Mouse (Mus musculus) forebrain, embryonic 15.5 days (tissue): ENCODE measurements around the gene Gm9844. TPM values are rescaled to one million over a fixed set of nuclear protein-coding genes. Genes with fewer than 3 reads are reported as not detected.

Source experiments
- ATAC-seq: fragments of 200-750 bp; cut with Nextera tagmentation; replicated peaks from 2 replicates; pipeline ENCODE4 v1.8.0; 2017; ENCODE audit warnings: mild to moderate bottlenecking, moderate TSS enrichment, moderate library complexity
- H3K27ac ChIP-seq: fragments of 300-500 bp; sonication (generic); replicated peaks from 2 replicates; pipeline ENCODE4 v1.5.1; 2015; ENCODE audit warnings: mild to moderate bottlenecking, inconsistent platforms
- H3K27me3 ChIP-seq: fragments of 300-500 bp; sonication (generic); 2 replicates; pipeline ENCODE4 v1.6.1; 2015; ENCODE audit warnings: inconsistent platforms
- H3K36me3 ChIP-seq: fragments of 300-500 bp; sonication (generic); 2 replicates; pipeline ENCODE4 v1.6.1; 2015; ENCODE audit warnings: mild to moderate bottlenecking, inconsistent platforms
- H3K4me1 ChIP-seq: fragments of 300-500 bp; sonication (generic); 2 replicates; pipeline ENCODE4 v1.6.1; 2015; ENCODE audit warnings: inconsistent platforms
- H3K4me2 ChIP-seq: fragments of 300-500 bp; sonication (generic); replicated peaks from 2 replicates; pipeline ENCODE4 v1.6.1; 2015; ENCODE audit warnings: mild to moderate bottlenecking, inconsistent platforms
- H3K4me3 ChIP-seq: fragments of 300-500 bp; sonication (generic); 2 replicates; pipeline ENCODE4 v1.5.1; 2015; ENCODE audit warnings: mild to moderate bottlenecking, inconsistent platforms
- H3K9ac ChIP-seq: fragments of 300-500 bp; sonication (generic); replicated peaks from 2 replicates; pipeline ENCODE4 v1.6.1; 2015; ENCODE audit warnings: mild to moderate bottlenecking, inconsistent platforms
- H3K9me3 ChIP-seq: fragments of 300-500 bp; sonication (generic); 2 replicates; pipeline ENCODE4 v1.6.1; 2016; ENCODE audit warnings: inconsistent platforms
- WGBS: fragments of 180-500 bp; shearing (Covaris S2); methylation state at CpG from one replicate; pipeline ENCODE4 v1.1.7; 2015; ENCODE audit warnings: mixed read lengths; 5-methylcytosine and 5-hydroxymethylcytosine counted together
- polyA plus RNA-seq: library from polyadenylated mRNA; unstranded; fragments of >200 nt; fragmentation: Nextera tagmentation; extraction: Ambion mirVana; gene quantifications from 2 replicates; pipeline ENCODE4 v1.2.1, GENCODE M21; 2015

Gene Gm9844
- polyA plus RNA-seq, 1 experiment from 2014 or later: 27.2 TPM

- Histone ChIP-seq H3K4me1 (peaks cover 1% of the 10 kb centered on the region), H3K27ac (no peak overlapping the region), H3K27me3 (no peaks in the 10 kb centered on the region), H3K36me3 (no peaks in the 10 kb centered on the region), H3K4me2 (no peak overlapping the region), H3K9me3 (no peaks in the 10 kb centered on the region), H3K4me3 (no peak overlapping the region), H3K9ac (no peak overlapping the region)
- ATAC-seq: no peak
- 40% methylated on average over 6 of the region's 6 CpGs for WGBS
Observed at GRCm38 (mm10) chr7:24850899-24851303, 11.1 kb upstream of the Gm9844 start.

- H3K27ac ChIP-seq: no peak overlapping the region
- no peak overlapping the region for H3K4me3 ChIP-seq
- no peak for ATAC-seq
- no peak overlapping the region for H3K9ac ChIP-seq
- H3K4me1 ChIP-seq: no peaks in the 10 kb centered on the region
- no peaks in the 10 kb centered on the region for H3K36me3 ChIP-seq
- no peaks in the 10 kb centered on the region for H3K9me3 ChIP-seq
- no peaks in the 10 kb centered on the region for H3K27me3 ChIP-seq
- WGBS: 80% methylated on average over 5 of the region's 5 CpGs
- no peak overlapping the region for H3K4me2 ChIP-seq
Observed at GRCm38 (mm10) chr7:24851596-24852325, 10.3 kb upstream of the Gm9844 start.

GRCm38 (mm10) chr7:24852557-24853232, 9.3 kb upstream of the Gm9844 start:
- no peaks in the 10 kb centered on the region for H3K36me3 ChIP-seq
- no peak overlapping the region for H3K27ac ChIP-seq
- 83% methylated on average over 8 of the region's 8 CpGs for WGBS
- no peaks in the 10 kb centered on the region for H3K4me1 ChIP-seq
- no peak overlapping the region for H3K4me3 ChIP-seq
- no peak overlapping the region for H3K4me2 ChIP-seq
- H3K9me3 ChIP-seq: no peaks in the 10 kb centered on the region
- no peak overlapping the region for H3K9ac ChIP-seq
- no peaks in the 10 kb centered on the region for H3K27me3 ChIP-seq
- no peak for ATAC-seq

- Histone ChIP-seq H3K4me2 (no peak overlapping the region), H3K4me1 (no peaks in the 10 kb centered on the region), H3K9ac (no peak overlapping the region), H3K4me3 (no peak overlapping the region), H3K27ac (no peak overlapping the region), H3K36me3 (no peaks in the 10 kb centered on the region), H3K27me3 (no peaks in the 10 kb centered on the region), H3K9me3 (no peaks in the 10 kb centered on the region)
- ATAC-seq: no peak
Observed at GRCm38 (mm10) chr7:24853233-24853563, 8.8 kb upstream of the Gm9844 start.

GRCm38 (mm10) chr7:24853695-24854094, 8.3 kb upstream of the Gm9844 start:
- Histone ChIP-seq H3K4me3 (no peak overlapping the region), H3K4me1 (no peaks in the 10 kb centered on the region), H3K9me3 (no peaks in the 10 kb centered on the region), H3K36me3 (no peaks in the 10 kb centered on the region), H3K27me3 (no peaks in the 10 kb centered on the region), H3K9ac (no peak overlapping the region), H3K27ac (no peak overlapping the region), H3K4me2 (no peak overlapping the region)
- WGBS: 35% methylated on average over 7 of the region's 7 CpGs
- ATAC-seq: no peak

- H3K36me3 ChIP-seq: no peaks in the 10 kb centered on the region
- 31% methylated on average over 6 of the region's 6 CpGs for WGBS
- no peak overlapping the region for H3K27ac ChIP-seq
Observed at GRCm38 (mm10) chr7:24856460-24857120, 5.4 kb upstream of the Gm9844 start.

GRCm38 (mm10) chr7:24859234-24859633, 2.8 kb upstream of the Gm9844 start:
- no peak for ATAC-seq
- no peak overlapping the region for H3K9ac ChIP-seq
- H3K27me3 ChIP-seq: no peaks in the 10 kb centered on the region
- no peak overlapping the region for H3K27ac ChIP-seq
- no peaks in the 10 kb centered on the region for H3K9me3 ChIP-seq
- no peaks in the 10 kb centered on the region for H3K36me3 ChIP-seq
- 79% methylated on average over 5 of the region's 5 CpGs for whole genome bisulfite sequencing
- no peak overlapping the region for H3K4me3 ChIP-seq
- H3K4me2 ChIP-seq: no peak overlapping the region
- H3K4me1 ChIP-seq: no peaks in the 10 kb centered on the region

More at GRCm38 (mm10) chr7:24856460-24857120, 5.4 kb upstream of the Gm9844 start:
- Histone ChIP-seq H3K4me3 (no peak overlapping the region), H3K9ac (no peak overlapping the region), H3K9me3 (no peaks in the 10 kb centered on the region), H3K27me3 (no peaks in the 10 kb centered on the region), H3K4me2 (no peak overlapping the region), H3K4me1 (no peaks in the 10 kb centered on the region)
- ATAC-seq: no peak

- no peak overlapping the region for H3K9ac ChIP-seq
- H3K27ac ChIP-seq: no peak overlapping the region
- H3K4me3 ChIP-seq: no peak overlapping the region
- H3K36me3 ChIP-seq: no peaks in the 10 kb centered on the region
- ATAC-seq: no peak
- H3K27me3 ChIP-seq: no peaks in the 10 kb centered on the region
- no peaks in the 10 kb centered on the region for H3K4me1 ChIP-seq
- H3K9me3 ChIP-seq: no peaks in the 10 kb centered on the region
- no peak overlapping the region for H3K4me2 ChIP-seq
- WGBS: 84% methylated on average over 4 of the region's 4 CpGs
Observed at GRCm38 (mm10) chr7:24862853-24863252, 840 bp downstream of the Gm9844 start.

- no peaks in the 10 kb centered on the region for H3K9me3 ChIP-seq
- H3K4me1 ChIP-seq: peaks cover 3% of the 10 kb centered on the region; the same call in 1 of the 2 replicates
- H3K9ac ChIP-seq: no peak overlapping the region
- ATAC-seq: no peak
- H3K4me2 ChIP-seq: no peak overlapping the region
- 27% methylated on average over 6 of the region's 6 CpGs for WGBS
- no peaks in the 10 kb centered on the region for H3K27me3 ChIP-seq
- no peaks in the 10 kb centered on the region for H3K36me3 ChIP-seq
- H3K27ac ChIP-seq: no peak overlapping the region
- no peak overlapping the region for H3K4me3 ChIP-seq
Observed at GRCm38 (mm10) chr7:24864156-24864555, 2.1 kb downstream of the Gm9844 start.

GRCm38 (mm10) chr7:24869080-24869479, 7.1 kb downstream of the Gm9844 start:
- Histone ChIP-seq H3K4me1 (peaks cover 8% of the 10 kb centered on the region), H3K36me3 (no peaks in the 10 kb centered on the region), H3K4me2 (no peak overlapping the region), H3K27ac (no peak overlapping the region), H3K27me3 (no peaks in the 10 kb centered on the region), H3K9me3 (no peaks in the 10 kb centered on the region), H3K9ac (no peak overlapping the region), H3K4me3 (no peak overlapping the region)
- WGBS: 20% methylated on average over 17 of the region's 17 CpGs
- no peak for ATAC-seq

- 59% methylated on average over 41 of the region's 41 CpGs for WGBS
- ATAC-seq: no peak
- no peak within 1 kb of the TSS for H3K27ac ChIP-seq
- H3K4me2 ChIP-seq: no peak within 1 kb of the TSS; the same call in 1 of the 2 replicates
- H3K27me3 ChIP-seq: no peaks in the 10 kb centered on the region
- no peaks in the 10 kb centered on the region for H3K36me3 ChIP-seq
- no peak within 1 kb of the TSS for H3K9ac ChIP-seq
- H3K4me1 ChIP-seq: peaks cover 8% of the 10 kb centered on the region
- no peak within 1 kb of the TSS for H3K4me3 ChIP-seq
- no peaks in the 10 kb centered on the region for H3K9me3 ChIP-seq
Observed at GRCm38 (mm10) chr7:24869532-24870165, 7.6 kb downstream of the Gm9844 start, which contains the start of the genes Lypd4 and Dmrtc2. Lypd4 (minus strand) TSS chr7:24869941. Dmrtc2 (plus strand) TSS chr7:24870057.

GRCm38 (mm10) chr7:24877588-24877987, 15.6 kb downstream of the Gm9844 start:
- no peaks in the 10 kb centered on the region for H3K9me3 ChIP-seq
- no peaks in the 10 kb centered on the region for H3K27me3 ChIP-seq
- H3K27ac ChIP-seq: no peak overlapping the region
- no peak overlapping the region for H3K4me2 ChIP-seq
- WGBS: 82% methylated on average over 3 of the region's 3 CpGs
- H3K9ac ChIP-seq: no peak overlapping the region
- H3K4me1 ChIP-seq: no peaks in the 10 kb centered on the region
- ATAC-seq: no peak
- H3K36me3 ChIP-seq: no peaks in the 10 kb centered on the region
- no peak overlapping the region for H3K4me3 ChIP-seq
